Mouse (Mus musculus): Measurements from ENCODE around the gene Glis1.

DNA sequence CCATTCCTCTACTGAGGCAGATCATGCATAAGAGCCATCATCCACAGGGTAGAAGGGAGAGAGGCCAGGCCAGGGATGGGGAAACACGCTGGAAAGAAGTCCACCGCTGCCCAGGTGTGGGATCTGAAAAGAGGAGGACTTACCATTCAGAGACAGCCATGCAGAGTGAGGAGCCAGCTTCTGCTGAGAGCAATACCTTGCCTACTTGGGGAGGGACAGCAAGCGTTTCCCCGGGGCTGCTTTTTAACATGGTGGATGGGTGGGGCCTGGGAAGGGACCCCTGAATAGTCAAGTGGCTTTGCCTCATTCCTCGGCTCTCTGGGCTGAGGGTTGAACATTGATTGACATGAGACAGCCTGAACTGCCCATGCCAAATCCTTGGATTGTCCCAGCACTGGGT, 85.7 kb downstream of the Glis1 start:
- no peak for TF ChIP-seq CTCF (IDR thresholded peaks at IDR 0.05; ENCODE audit: extremely low read depth, insufficient read depth, low read length)
- no peak for TF ChIP-seq POLR2A (IDR thresholded peaks at IDR 0.05; ENCODE audit: extremely low read depth, insufficient read depth, low read length)

All from cortical plate, adult 2 months (tissue).